Mouse (Mus musculus): ENCODE measurements around the gene Pax2. TPM values are rescaled to one million over a fixed set of nuclear protein-coding genes. Genes with fewer than 3 reads are reported as not detected.

Pax2 gene
- polyA plus RNA-seq, 1 experiment, result not detected

DNA sequence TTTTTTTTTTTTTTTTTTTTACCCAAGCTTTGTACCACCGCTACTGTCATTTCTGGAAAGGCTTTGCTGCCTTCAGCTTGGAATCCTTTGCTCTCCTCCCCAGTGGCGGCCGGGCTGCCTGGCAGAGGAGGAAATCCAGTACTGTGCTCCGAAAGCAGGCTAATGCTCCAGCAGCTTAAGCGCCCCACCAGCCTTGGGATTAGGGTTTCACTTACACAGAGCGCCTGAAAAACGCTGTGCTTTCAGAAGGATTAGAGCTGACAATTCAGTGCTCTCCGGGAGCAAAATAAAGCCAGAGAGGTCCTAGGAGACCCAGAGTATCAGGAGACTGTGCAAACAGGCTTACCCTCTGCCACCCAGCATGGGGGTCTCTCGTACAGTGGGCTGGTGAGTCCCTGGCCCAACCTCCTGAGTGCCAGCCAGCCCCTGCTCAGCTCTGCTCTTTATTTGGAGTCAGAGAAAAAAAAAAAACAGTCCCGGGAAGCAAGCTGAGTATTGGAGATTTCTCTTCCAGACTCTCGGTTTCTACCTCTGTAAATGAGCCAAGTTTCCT, 69.4 kb downstream of the Pax2 start:
- TF ChIP-seq CTCF (IDR thresholded peaks at IDR 0.05; ENCODE audit: extremely low read depth, insufficient read depth, insufficient read length, insufficient replicate concordance) (no peak), POLR2A (IDR thresholded peaks at IDR 0.05; ENCODE audit: low read depth, low read length) (no peak)
- DNase-seq (ENCODE audit: low read depth in 1 of 2, low spot score in 2 of 2), result no peak

DNA sequence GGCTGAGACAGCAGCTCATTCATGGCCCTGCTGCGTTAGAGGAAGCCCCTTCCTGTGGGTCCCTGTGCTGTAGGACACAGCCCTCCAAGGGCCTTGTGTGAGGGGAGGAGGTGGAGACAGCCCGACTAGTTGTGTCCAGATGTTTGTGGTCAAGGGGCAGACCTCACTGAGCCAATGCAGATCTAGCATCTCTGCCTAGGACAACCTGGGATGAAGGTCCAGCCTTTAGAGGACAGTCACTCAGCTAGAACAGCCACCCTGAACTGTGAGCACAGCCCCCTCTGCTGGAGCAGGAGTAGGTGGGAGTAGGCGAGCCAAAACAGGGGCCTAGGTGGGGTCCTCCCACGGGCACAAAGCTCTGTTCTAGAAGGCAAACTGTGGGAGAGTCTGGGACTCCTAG, 70.0 kb downstream of the Pax2 start:
- H3K27ac ChIP-seq (ENCODE audit: insufficient read depth, low read length), result no peak overlapping the region
- DNase-seq (ENCODE audit: low read depth in 1 of 2, low spot score in 2 of 2), result no peak
- no peaks in the 10 kb centered on the region for H3K27me3 ChIP-seq (ENCODE audit: control insufficient read depth, insufficient read depth, low read length)
- TF ChIP-seq POLR2A (IDR thresholded peaks at IDR 0.05; ENCODE audit: low read depth, low read length) (no peak), CTCF (IDR thresholded peaks at IDR 0.05; ENCODE audit: extremely low read depth, insufficient read depth, insufficient read length, insufficient replicate concordance) (no peak)
- WGBS, result 27% methylated on average over 4 of the region's 4 CpGs
- no peaks in the 10 kb centered on the region for H3K4me1 ChIP-seq (ENCODE audit: control insufficient read depth, insufficient read depth, insufficient read length)
- no peak overlapping the region for H3K4me3 ChIP-seq (ENCODE audit: extremely low read depth, insufficient read depth, insufficient read length)
- no peaks in the 10 kb centered on the region for H3K36me3 ChIP-seq (ENCODE audit: control insufficient read depth, insufficient read depth, low read length)

More for the DNA sequence above, 69.4 kb downstream of the Pax2 start:
- WGBS, result 37% methylated on average over 11 of the region's 11 CpGs
- Histone ChIP-seq H3K4me1 (ENCODE audit: control insufficient read depth, insufficient read depth, insufficient read length) (no peaks in the 10 kb centered on the region), H3K4me3 (ENCODE audit: extremely low read depth, insufficient read depth, insufficient read length) (no peak overlapping the region), H3K27me3 (ENCODE audit: control insufficient read depth, insufficient read depth, low read length) (no peaks in the 10 kb centered on the region), H3K27ac (ENCODE audit: insufficient read depth, low read length) (no peak overlapping the region), H3K36me3 (ENCODE audit: control insufficient read depth, insufficient read depth, low read length) (no peaks in the 10 kb centered on the region)

DNA sequence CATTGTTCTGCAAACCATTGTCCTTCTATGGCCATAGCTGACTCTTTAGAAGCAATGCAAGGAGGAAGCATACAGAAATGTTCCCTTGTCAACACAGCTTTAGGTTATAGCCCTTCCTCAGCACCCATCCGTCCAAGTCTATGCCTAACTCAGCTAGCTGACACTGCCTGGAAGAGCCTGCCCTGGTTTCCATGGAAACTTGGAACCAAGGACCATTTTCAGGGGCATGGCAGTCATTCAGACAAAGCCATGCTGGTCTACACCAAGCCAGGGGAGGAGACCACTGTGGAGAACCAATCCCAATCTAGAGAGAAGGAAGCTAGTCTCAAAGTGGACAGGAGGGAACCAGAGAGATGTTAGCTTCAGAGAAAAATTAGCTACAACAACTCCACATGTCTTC, 77.5 kb downstream of the Pax2 start:
- H3K27me3 ChIP-seq (ENCODE audit: control insufficient read depth, insufficient read depth, low read length), result peaks cover 19% of the 10 kb centered on the region
- peaks cover 7% of the 10 kb centered on the region for H3K4me1 ChIP-seq (ENCODE audit: control insufficient read depth, insufficient read depth, insufficient read length)
- WGBS, result 43% methylated on average over 1 of the region's 1 CpGs

DNA sequence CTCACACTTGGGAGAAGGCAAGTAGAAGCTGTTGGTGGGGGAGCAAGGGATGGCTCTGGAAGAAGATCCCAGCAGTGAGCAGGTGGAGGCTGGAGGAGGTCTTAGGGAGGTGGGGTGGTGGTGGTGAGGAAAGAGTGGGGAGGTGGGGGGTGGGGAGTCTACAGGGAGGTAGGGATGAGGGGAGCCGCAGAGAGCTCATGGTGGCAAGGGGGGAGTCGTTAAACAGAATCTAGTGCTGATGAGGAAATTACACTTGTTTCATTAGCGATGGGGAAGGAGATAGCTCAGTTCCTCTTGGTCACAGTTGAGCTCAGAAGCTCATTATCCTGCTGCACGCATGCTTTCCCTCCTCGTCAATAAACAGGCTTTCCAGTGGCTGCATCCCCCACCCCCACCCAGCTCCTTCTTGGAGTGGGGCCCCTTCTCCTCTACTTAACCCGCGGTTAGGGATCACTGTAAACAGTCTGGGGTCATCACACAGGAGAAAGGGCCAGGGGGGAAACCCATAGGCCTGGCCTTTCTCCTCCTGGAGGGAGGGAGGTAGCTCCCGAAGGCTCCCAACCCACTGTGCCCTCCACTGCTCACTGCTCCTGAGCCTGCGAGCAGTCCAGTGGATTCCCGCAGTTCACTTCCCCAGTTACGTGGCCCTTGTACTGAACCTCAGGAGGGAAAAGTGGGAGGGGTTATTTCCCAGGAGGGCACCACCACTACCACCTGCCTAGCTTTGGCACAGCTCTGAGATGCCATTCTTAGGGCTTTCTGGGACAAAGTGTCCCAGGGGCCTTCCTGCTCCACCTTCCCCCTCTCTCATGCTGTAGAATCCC, 78.6 kb downstream of the Pax2 start:
- Histone ChIP-seq H3K4me1 (ENCODE audit: control insufficient read depth, insufficient read depth, insufficient read length) (peaks cover 7% of the 10 kb centered on the region), H3K36me3 (ENCODE audit: control insufficient read depth, insufficient read depth, low read length) (no peaks in the 10 kb centered on the region), H3K27ac (ENCODE audit: insufficient read depth, low read length) (no peak overlapping the region), H3K4me3 (ENCODE audit: extremely low read depth, insufficient read depth, insufficient read length) (no peak overlapping the region), H3K27me3 (ENCODE audit: control insufficient read depth, insufficient read depth, low read length) (peaks cover 24% of the 10 kb centered on the region)
- TF ChIP-seq CTCF (IDR thresholded peaks at IDR 0.05; ENCODE audit: extremely low read depth, insufficient read depth, insufficient read length, insufficient replicate concordance), result no peak
- TF ChIP-seq POLR2A (IDR thresholded peaks at IDR 0.05; ENCODE audit: low read depth, low read length), result no peak
- WGBS, result 11% methylated on average over 11 of the region's 11 CpGs
- DNase-seq (ENCODE audit: low read depth in 1 of 2, low spot score in 2 of 2), result no peak

More for the DNA sequence above, 77.5 kb downstream of the Pax2 start:
- TF ChIP-seq POLR2A (IDR thresholded peaks at IDR 0.05; ENCODE audit: low read depth, low read length), result no peak
- TF ChIP-seq CTCF (IDR thresholded peaks at IDR 0.05; ENCODE audit: extremely low read depth, insufficient read depth, insufficient read length, insufficient replicate concordance), result no peak
- Histone ChIP-seq H3K27ac (ENCODE audit: insufficient read depth, low read length) (no peak overlapping the region), H3K4me3 (ENCODE audit: extremely low read depth, insufficient read depth, insufficient read length) (no peak overlapping the region), H3K36me3 (ENCODE audit: control insufficient read depth, insufficient read depth, low read length) (no peaks in the 10 kb centered on the region)
- DNase-seq (ENCODE audit: low read depth in 1 of 2, low spot score in 2 of 2), result no peak

DNA sequence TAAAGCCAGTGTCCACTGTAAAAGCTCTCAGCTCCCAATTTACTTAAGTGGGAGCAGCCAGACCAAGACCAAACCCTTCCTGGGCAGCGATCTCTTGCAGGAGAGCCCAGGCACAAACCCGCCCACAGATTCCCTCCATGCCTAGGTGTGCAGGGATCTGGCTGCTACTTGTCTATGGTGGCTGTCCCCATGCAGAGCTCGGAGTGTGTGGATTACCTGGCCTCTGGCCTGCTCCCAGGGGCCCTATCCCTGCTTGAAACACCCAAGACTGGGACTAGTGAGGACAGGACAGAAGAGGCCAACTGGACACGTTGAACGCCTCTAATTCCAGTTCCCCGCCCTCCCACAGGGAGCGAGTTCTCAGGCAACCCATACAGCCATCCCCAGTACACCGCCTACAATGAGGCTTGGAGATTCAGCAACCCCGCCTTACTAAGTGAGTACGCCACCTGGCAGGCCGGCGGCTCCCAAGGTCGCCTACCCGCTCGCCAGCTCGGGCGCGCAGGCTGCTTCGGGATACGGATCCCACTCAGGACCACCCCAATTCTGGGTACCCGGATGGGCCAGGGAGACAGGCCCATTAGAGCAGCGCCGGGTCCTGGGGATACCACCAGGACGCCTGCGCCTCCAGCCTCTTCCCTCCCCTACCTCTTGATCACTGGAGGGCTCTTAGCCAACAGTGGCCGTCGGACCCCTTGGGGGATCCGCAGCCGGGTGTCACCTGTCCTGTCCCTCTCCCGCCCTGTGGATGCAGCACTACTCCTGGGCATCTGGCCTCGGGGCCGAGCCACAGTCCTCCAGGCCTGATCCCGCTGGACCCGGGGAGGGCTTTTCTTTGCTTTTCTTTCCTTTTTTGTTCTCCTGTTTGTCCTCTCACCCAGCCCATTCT, 79.4 kb downstream of the Pax2 start:
- no peak overlapping the region for H3K27ac ChIP-seq (ENCODE audit: insufficient read depth, low read length)
- peaks cover 25% of the 10 kb centered on the region for H3K27me3 ChIP-seq (ENCODE audit: control insufficient read depth, insufficient read depth, low read length)
- DNase-seq (ENCODE audit: low read depth in 1 of 2, low spot score in 2 of 2), result no peak
- TF ChIP-seq POLR2A (IDR thresholded peaks at IDR 0.05; ENCODE audit: low read depth, low read length) (no peak), CTCF (IDR thresholded peaks at IDR 0.05; ENCODE audit: extremely low read depth, insufficient read depth, insufficient read length, insufficient replicate concordance) (no peak)
- peaks cover 7% of the 10 kb centered on the region for H3K4me1 ChIP-seq (ENCODE audit: control insufficient read depth, insufficient read depth, insufficient read length)
- 13% methylated on average over 34 of the region's 34 CpGs for WGBS
- H3K4me3 ChIP-seq (ENCODE audit: extremely low read depth, insufficient read depth, insufficient read length), result no peak overlapping the region
- no peaks in the 10 kb centered on the region for H3K36me3 ChIP-seq (ENCODE audit: control insufficient read depth, insufficient read depth, low read length)

DNA sequence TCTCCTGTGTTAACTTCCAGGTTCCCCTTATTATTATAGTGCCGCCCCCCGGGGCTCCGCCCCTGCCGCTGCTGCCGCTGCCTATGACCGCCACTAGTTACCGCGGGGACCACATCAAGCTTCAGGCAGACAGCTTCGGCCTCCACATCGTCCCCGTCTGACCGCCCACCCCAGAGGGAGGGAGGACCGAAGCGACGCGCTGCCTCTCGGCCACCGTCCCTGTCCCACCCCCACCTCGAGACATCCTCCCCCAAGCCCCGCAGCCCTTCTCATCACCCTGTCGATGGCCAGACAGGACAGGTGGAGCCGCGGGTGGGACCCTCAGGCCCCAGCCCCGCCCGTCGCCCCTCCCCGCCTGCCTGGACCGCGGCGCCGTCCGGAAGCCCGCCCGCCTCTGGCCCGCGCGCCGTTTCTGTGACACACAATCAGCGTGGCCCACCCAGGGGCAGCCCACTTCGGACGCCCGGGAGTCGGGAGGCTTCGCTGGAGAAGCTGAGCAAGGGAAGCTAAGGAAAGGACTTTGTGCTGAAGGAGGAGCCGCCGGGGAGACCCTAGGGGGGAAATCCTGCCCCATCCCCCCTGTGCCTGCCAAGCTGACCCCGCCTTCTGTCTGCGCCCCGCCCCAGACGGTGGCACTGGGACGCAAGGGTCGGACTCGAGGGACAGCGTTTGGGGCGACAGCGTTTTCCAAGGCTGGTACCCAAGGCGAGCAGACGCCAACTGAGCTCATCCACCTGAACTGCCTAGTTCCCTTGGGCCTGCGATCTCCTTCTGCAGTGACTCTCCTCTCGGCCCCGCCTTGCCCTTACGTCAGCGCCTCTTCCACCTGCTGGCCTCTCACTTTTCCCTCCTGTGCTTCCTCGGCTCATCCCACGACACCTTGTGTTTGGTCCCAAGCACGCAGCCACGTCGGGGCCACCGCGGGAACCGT, 80.4 kb downstream of the Pax2 start:
- 3% methylated on average over 70 of the region's 71 CpGs for WGBS
- peaks cover 7% of the 10 kb centered on the region for H3K4me1 ChIP-seq (ENCODE audit: control insufficient read depth, insufficient read depth, insufficient read length)
- H3K36me3 ChIP-seq (ENCODE audit: control insufficient read depth, insufficient read depth, low read length), result no peaks in the 10 kb centered on the region
- H3K4me3 ChIP-seq (ENCODE audit: extremely low read depth, insufficient read depth, insufficient read length), result peak overlapping the region; percentile 36; the same call in 1 of the 2 replicates
- no peak overlapping the region for H3K27ac ChIP-seq (ENCODE audit: insufficient read depth, low read length)
- peaks cover 25% of the 10 kb centered on the region for H3K27me3 ChIP-seq (ENCODE audit: control insufficient read depth, insufficient read depth, low read length)
- no peak for TF ChIP-seq POLR2A (IDR thresholded peaks at IDR 0.05; ENCODE audit: low read depth, low read length)
- TF ChIP-seq CTCF (IDR thresholded peaks at IDR 0.05; ENCODE audit: extremely low read depth, insufficient read depth, insufficient read length, insufficient replicate concordance), result no peak
- DNase-seq (ENCODE audit: low read depth in 1 of 2, low spot score in 2 of 2), result no peak

Data from spleen, adult 2 months (tissue).